Mouse (Mus musculus) forebrain, postnatal 0 days (tissue): ENCODE measurements around the gene Med24. TPM values are rescaled to one million over a fixed set of nuclear protein-coding genes. Genes with fewer than 3 reads are reported as not detected.

Experiments
- ATAC-seq: fragments of 200-750 bp; cut with Nextera tagmentation; 2 replicates; pipeline ENCODE4 v1.8.0; 2017; ENCODE audit warnings: mild to moderate bottlenecking, moderate library complexity
- DNase-seq: peaks from one replicate; pipeline ENCODE4 v3.0.0-alpha.2; 2015
- H3K27ac ChIP-seq: fragments of 300-500 bp; sonication (generic); 2 replicates; pipeline ENCODE4 v1.5.1; 2014; ENCODE audit warnings: low read depth, mild to moderate bottlenecking, antibody characterized with exemption, low read length, moderate library complexity, mixed read lengths
- H3K27me3 ChIP-seq: fragments of 300-500 bp; sonication (generic); 2 replicates; pipeline ENCODE4 v1.6.1; 2014; ENCODE audit warnings: mild to moderate bottlenecking, low read length, mixed read lengths; ENCODE audit not compliant: insufficient read depth
- H3K36me3 ChIP-seq: fragments of 300-500 bp; sonication (generic); 2 replicates; pipeline ENCODE4 v1.6.1; 2014; ENCODE audit warnings: mild to moderate bottlenecking, moderate library complexity; ENCODE audit not compliant: insufficient read depth
- H3K4me1 ChIP-seq: fragments of 300-500 bp; sonication (generic); 2 replicates; pipeline ENCODE4 v1.6.1; 2014; ENCODE audit warnings: antibody characterized with exemption; ENCODE audit not compliant: insufficient read depth
- H3K4me2 ChIP-seq: fragments of 300-500 bp; sonication (generic); 2 replicates; pipeline ENCODE4 v1.6.1; 2014; ENCODE audit warnings: low read depth, mild to moderate bottlenecking, moderate library complexity
- H3K4me3 ChIP-seq: fragments of 300-500 bp; sonication (generic); 2 replicates; pipeline ENCODE4 v1.5.1; 2014; ENCODE audit warnings: low read depth, low read length, mixed read lengths
- H3K9ac ChIP-seq: fragments of 300-500 bp; sonication (generic); 2 replicates; pipeline ENCODE4 v1.6.1; 2014; ENCODE audit warnings: mild to moderate bottlenecking
- H3K9me3 ChIP-seq: fragments of 300-500 bp; sonication (generic); 2 replicates; pipeline ENCODE4 v1.6.1; 2016; ENCODE audit warnings: low read length
- CTCF ChIP-seq: sonication (generic); IDR thresholded peaks from 2 replicates; pipeline ENCODE4 v1.5.1; 2016; ENCODE audit warnings: antibody characterized with exemption, control low read depth, low read depth
- WGBS: fragments of 180-500 bp; shearing (Covaris S2); extraction: QIAGEN DNeasy Blood & Tissue Kit; methylation state at CpG from one replicate; pipeline ENCODE4 v1.1.7; 2014; 5-methylcytosine and 5-hydroxymethylcytosine counted together
- polyA plus RNA-seq: library from polyadenylated mRNA; unstranded; fragments of >200 nt; fragmentation: Nextera tagmentation; extraction: Ambion mirVana; gene quantifications from 2 replicates; pipeline ENCODE4 v1.2.1, GENCODE M21; 2015
- total RNA-seq: library from RNA; depleted of rRNA; stranded (reverse); fragments of >200 nt; gene quantifications from 2 replicates; pipeline ENCODE4 v1.2.3, GENCODE M21; 2014

The Med24 gene
- total and polyA plus RNA-seq, 2 experiments from 2014 or later, result 49.3 to 66.5 TPM

GRCm38 (mm10) chr11:98773635-98774295 lies 44.5 kb upstream of the Med24 start:
- 2% methylated on average over 37 of the region's 37 CpGs for WGBS
- Histone ChIP-seq H3K4me3 (peak overlapping the region; percentile 48), H3K27ac (peak overlapping the region; percentile 87; the same call in 1 of the 2 replicates), H3K9me3 (no peaks in the 10 kb centered on the region), H3K36me3 (peaks cover 26% of the 10 kb centered on the region), H3K27me3 (no peaks in the 10 kb centered on the region), H3K4me1 (peaks cover 26% of the 10 kb centered on the region), H3K9ac (peak overlapping the region; percentile 56), H3K4me2 (peak overlapping the region; percentile 90)
- DNase-seq, result peak; percentile 91
- ATAC-seq, result peak; percentile 73
- TF ChIP-seq CTCF, result no peak

GRCm38 (mm10) chr11:98772667-98773171 lies 43.5 kb upstream of the Med24 start:
- peaks cover 34% of the 10 kb centered on the region for H3K36me3 ChIP-seq
- H3K9me3 ChIP-seq, result no peaks in the 10 kb centered on the region
- peak overlapping the region; percentile 48; the same call in 1 of the 2 replicates for H3K4me3 ChIP-seq
- DNase-seq, result peak; percentile 28
- no peak overlapping the region for H3K9ac ChIP-seq
- no peak overlapping the region for H3K27ac ChIP-seq
- peaks cover 26% of the 10 kb centered on the region for H3K4me1 ChIP-seq
- no peak for ATAC-seq
- 78% methylated on average over 8 of the region's 8 CpGs for WGBS
- no peaks in the 10 kb centered on the region for H3K27me3 ChIP-seq
- H3K4me2 ChIP-seq, result peak overlapping the region; percentile 90
- TF ChIP-seq CTCF, result no peak

GRCm38 (mm10) chr11:98771844-98772525 lies 42.8 kb upstream of the Med24 start:
- ATAC-seq, result no peak
- Histone ChIP-seq H3K27ac (no peak overlapping the region), H3K27me3 (no peaks in the 10 kb centered on the region), H3K36me3 (peaks cover 34% of the 10 kb centered on the region), H3K9ac (no peak overlapping the region), H3K9me3 (no peaks in the 10 kb centered on the region), H3K4me3 (no peak overlapping the region), H3K4me2 (peak overlapping the region; percentile 90; the same call in 1 of the 2 replicates), H3K4me1 (peaks cover 26% of the 10 kb centered on the region)
- TF ChIP-seq CTCF, result no peak
- peak; percentile 22 for DNase-seq
- 91% methylated on average over 11 of the region's 11 CpGs for WGBS

GRCm38 (mm10) chr11:98771131-98771530 lies 41.9 kb upstream of the Med24 start:
- WGBS, result 82% methylated on average over 18 of the region's 18 CpGs
- peak; percentile 36 for DNase-seq
- Histone ChIP-seq H3K36me3 (peaks cover 39% of the 10 kb centered on the region), H3K9me3 (no peaks in the 10 kb centered on the region), H3K9ac (no peak overlapping the region), H3K27ac (no peak overlapping the region), H3K4me2 (no peak overlapping the region), H3K4me1 (peaks cover 20% of the 10 kb centered on the region), H3K27me3 (no peaks in the 10 kb centered on the region), H3K4me3 (no peak overlapping the region)
- TF ChIP-seq CTCF, result no peak
- ATAC-seq, result no peak

GRCm38 (mm10) chr11:98770096-98770975 lies 41.1 kb upstream of the Med24 start:
- Histone ChIP-seq H3K4me3 (no peak overlapping the region), H3K4me2 (no peak overlapping the region), H3K9ac (no peak overlapping the region), H3K27ac (peak overlapping the region; percentile 35), H3K9me3 (no peaks in the 10 kb centered on the region), H3K27me3 (no peaks in the 10 kb centered on the region), H3K4me1 (peaks cover 21% of the 10 kb centered on the region), H3K36me3 (peaks cover 47% of the 10 kb centered on the region)
- 85% methylated on average over 26 of the region's 26 CpGs for WGBS
- DNase-seq, result peak; percentile 16
- TF ChIP-seq CTCF, result no peak
- no peak for ATAC-seq

GRCm38 (mm10) chr11:98769007-98769954 lies 40.0 kb upstream of the Med24 start:
- H3K9me3 ChIP-seq, result no peaks in the 10 kb centered on the region
- H3K4me3 ChIP-seq, result no peak overlapping the region
- ATAC-seq, result no peak
- H3K4me2 ChIP-seq, result no peak overlapping the region
- H3K36me3 ChIP-seq, result peaks cover 57% of the 10 kb centered on the region
- no peaks in the 10 kb centered on the region for H3K27me3 ChIP-seq
- 88% methylated on average over 25 of the region's 25 CpGs for WGBS
- no peak for TF ChIP-seq CTCF
- H3K27ac ChIP-seq, result peak overlapping the region; percentile 29; the same call in 1 of the 2 replicates
- peaks cover 14% of the 10 kb centered on the region for H3K4me1 ChIP-seq
- peak; percentile 25 for DNase-seq
- no peak overlapping the region for H3K9ac ChIP-seq
